Mouse (Mus musculus) MEL-GATA-1-ER (cell line): ENCODE data around the gene Prnd.

Source experiments
- DNase-seq: peaks from one replicate; pipeline ENCODE4 v3.0.0-alpha.2; 2012; ENCODE audit warnings: low read depth; ENCODE audit errors: extremely low read depth

Gene Prnd

DNA sequence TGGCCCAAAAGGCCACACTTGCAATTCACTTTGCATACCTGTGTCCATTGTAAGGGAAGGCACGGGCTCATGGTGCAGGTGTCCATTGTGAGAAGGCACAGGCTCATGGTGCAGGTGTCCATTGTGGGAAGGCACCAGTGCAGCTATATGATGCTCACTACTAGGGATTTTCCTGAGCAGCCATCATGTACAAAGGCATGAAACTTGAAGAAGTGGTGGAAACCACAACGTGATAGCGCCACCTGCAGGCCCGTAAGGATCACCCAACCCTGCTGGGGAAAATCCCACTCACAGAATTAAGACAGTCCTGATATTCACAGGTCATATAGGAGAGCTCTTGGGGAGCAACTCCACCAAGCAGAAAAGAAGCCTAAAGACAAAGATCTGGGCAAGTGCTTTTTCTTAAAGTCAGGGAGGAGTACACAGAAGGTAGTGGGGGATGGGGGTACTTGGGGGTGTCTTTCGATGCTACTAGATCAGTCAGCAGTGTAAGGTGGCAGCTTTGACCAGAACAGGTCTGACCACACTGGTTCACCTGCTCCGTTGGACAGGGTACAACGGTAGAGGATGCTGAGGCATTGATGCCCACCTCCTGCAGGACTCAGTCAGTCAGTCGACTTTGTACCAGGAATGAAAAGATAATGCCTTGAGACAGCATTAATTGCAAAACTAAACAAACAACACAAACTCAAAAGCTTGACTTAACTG lies 11.1 kb upstream of the Prnd start:
- no peak for DNase-seq

DNA sequence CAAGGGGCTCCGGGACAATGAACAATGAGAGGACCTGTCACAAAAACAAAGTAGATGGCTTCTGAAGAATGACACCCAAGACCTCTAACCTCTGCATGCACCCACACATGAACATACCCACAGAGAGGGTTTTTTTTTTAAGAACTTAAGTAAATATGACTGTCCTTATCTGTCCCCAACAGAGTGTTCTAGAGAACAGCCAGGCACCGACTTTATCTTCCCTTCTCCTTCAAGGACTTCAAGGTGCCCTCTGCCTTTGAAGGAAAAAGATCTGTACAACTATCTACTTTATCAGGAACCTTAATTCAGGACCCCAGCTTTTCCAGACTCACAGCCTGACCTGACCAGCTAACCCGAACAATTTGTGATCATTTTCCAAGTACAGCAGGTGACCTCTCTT lies 10.2 kb upstream of the Prnd start:
- no peak for DNase-seq

DNA sequence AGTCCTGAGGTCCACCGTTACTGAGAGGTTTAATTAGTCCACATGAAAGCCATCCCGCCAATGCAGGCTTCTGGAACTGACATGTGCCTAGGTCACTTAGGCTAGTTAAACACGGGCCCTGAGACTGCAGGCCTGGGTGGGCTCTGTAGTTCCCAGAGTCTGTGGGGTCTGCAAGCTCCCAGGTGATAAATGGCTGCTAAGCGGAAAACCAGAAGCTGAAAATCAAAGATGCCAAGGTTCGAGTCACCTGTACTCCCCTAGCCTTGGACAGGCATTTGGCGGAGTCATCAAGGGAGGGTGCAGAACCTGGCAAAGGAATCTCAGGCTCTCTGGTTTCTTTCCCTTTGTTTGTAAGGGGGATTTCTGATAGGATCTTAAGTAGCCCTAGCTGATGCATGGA lies 9.2 kb upstream of the Prnd start:
- no peak for DNase-seq

DNA sequence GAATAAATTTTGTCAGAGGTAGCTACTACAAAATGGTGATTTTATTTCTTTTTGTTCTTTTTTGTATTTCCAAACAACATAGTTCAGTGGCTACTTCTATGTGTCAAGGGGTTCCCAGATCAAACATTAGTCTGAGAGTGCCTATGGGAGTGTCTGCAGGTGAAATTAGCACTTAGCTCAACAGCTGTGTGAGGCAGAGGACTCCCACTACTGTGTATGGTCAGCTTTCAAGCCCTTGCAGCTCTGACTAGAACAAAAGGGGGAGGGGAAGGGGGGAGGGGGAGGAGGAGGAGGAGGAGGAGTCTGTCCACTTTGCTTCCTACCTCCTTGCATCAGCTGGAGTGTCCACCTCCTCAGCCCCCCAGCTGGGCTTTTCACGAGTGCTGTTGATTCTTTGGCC lies 6.3 kb upstream of the Prnd start:
- DNase-seq, result no peak

DNA sequence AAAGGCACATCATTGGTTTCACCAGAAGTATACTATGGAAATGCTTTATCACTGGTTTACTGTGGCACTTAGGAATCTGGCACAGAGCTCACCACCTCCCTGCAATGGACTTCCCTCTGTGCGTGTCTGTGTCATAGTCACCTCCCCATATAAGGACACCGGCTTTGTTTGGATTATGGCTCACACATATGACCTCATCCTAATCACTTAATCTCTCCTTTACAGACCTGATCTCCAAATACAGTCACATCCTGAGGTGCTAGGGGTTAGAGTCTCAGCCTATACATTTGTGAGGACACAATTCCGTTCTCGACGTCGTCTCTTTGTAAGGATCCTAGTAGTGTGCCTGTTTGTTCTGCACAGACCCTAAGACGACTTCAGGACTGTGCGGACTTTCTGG lies 5.4 kb upstream of the Prnd start:
- DNase-seq, result no peak

DNA sequence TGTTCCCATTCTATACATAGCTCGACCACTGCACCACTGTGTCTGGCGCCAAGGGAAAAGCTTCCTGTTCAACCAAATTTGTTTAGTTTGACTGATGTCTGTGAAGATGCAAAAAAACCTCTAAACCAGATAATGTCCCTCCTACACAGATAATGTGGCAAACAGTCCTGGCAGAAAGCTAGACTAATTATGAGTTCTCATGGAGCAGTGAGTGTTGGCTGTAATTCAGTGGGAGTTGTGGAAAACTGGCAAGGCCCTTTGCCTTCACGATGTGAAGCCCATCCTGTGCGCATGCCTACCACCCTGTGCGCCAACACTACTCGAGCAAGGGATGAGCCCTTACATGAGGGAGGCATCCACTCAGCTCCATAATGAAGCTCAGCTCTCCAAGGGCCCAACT lies 4.9 kb upstream of the Prnd start:
- DNase-seq, result no peak

DNA sequence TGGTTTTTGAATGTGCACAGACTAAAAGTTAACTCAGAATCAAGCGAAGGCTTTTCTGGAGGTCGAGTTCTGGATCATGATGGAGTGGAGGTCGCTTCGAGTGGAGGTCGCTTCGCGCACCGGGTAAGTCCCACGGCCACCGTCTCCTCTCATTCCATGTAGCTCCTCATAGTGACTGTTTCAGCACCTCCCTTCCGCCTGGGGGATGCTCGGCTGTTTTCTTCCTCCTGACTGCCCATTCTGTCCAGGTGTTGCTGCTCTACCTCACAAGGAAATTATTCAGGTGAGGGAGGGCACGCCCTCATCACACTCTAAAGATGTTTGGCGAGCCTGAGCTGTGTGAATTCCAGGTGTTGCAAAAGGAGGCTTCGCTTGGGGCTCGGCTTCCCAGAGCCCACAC lies 4.3 kb upstream of the Prnd start:
- DNase-seq, result no peak

DNA sequence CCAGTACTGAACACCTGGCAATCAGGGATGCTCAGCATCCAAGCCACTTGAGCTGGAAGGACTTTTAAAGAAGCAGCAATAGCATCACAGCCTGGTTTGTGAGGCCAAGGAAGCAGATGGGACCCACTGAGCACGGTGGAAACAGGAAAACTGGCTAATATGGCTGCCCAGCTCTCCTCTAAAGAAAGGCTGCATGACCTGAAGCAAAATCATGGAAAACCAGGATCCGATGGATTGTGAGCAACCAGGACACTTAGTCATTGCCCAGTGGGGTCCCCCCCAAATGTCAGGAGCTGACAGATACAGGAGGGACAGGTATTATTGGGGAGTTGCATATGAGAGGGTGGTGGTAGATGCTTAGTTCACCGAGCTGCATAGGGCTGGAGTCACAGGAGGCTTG lies 2.5 kb upstream of the Prnd start:
- no peak for DNase-seq

DNA sequence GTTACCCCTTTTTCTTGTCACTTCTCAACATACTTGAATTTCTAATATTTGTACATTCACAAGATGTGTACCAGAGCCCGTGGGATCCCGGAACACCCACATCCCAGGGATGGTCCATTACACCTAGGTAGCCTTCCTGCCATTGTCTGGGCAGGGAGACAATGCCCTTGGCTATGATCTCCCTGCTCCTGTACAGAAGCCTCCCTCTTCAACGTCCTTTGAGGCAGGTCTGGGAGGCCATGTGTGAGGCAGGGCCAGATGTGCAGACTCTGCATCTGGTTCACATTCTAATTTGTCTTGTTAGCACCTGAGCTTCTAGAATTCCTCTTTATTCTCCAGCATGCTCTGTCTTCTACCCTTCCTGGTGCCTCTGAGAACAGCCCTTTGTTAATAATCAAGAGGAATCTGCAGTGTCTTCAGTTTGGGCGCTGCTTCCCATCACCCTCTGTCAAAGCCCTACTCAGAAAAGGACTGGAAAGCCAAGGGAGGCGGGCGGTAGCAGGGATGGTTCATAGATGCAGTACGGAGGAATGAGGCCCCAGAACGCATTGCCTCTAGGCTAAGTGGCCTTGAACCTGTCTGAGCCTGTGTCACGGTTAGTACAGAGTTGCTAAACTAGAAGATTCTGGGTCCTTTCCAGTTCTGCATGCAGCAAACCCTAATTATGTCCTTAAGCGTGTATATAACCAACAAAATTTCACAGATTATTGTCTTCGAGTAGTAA lies 1.6 kb upstream of the Prnd start:
- DNase-seq, result no peak

DNA sequence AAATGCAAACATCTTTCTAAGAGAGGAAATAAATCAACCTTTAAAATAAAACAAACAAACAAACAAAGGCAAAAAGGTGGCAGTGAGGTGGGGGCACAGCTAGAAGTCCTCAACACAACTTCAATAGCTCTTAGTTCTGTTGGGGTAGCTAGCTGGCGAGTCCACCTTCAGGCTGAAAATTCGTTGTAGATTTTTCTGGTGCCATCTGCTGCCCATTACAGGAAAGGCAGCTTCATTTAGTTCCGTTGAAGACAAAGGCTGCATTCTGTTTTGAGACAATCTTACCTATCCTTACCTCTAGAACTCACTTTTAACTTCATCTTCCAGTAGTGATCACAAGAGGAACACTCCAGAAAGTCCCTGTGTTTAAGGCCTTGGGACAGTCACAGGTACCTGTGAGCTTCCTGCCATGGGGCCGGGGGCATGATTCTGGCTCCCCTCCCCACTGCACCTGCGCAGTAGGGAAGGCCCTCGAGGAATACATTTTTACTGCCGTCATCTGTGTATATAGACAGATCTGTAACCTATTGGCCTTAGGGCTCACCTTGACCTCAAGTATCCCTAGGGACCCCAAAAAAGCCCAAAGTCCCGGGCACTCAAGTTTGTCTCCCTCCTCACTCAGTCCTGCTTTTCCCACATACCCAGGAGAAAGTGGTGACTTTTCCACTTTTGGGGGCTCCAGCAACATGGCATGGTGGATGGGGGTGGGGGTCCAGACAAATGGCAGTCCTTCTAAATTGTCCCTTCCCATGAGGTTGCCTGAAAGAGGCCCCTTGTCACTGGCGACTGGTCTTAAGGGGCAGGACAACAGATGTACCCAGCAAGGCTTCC lies 679 bp upstream of the Prnd start:
- DNase-seq, result no peak

DNA sequence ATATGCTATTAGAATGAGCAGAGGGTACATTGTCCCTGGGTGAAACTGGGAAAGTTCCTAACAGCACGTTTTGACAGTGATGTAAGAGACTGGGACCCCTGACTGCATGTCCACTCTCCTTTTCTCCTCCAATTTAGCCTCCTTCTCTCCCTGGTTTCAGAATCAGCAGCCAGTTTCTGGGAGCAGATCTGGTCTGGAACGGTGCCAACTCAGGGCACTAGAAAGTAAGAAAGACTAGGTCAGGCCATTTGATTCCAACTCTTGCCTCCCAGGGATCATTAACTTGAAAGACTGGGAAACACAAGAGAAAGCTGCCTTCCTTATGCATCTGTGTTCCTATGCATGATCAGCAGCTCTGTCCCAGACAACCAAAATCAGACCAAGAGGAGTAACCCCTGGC lies 1.8 kb downstream of the Prnd start:
- DNase-seq, result no peak

DNA sequence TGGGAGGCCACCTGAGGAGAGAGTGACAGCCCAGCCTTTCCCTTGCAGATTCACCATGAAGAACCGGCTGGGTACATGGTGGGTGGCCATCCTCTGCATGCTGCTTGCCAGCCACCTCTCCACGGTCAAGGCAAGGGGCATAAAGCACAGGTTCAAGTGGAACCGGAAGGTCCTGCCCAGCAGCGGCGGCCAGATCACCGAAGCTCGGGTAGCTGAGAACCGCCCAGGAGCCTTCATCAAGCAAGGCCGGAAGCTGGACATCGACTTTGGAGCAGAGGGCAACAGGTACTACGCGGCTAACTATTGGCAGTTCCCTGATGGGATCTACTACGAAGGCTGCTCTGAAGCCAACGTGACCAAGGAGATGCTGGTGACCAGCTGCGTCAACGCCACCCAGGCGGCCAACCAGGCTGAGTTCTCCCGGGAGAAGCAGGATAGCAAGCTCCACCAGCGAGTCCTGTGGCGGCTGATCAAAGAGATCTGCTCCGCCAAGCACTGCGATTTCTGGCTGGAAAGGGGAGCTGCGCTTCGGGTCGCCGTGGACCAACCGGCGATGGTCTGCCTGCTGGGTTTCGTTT lies 2.4 kb downstream of the Prnd start:
- no peak for DNase-seq

DNA sequence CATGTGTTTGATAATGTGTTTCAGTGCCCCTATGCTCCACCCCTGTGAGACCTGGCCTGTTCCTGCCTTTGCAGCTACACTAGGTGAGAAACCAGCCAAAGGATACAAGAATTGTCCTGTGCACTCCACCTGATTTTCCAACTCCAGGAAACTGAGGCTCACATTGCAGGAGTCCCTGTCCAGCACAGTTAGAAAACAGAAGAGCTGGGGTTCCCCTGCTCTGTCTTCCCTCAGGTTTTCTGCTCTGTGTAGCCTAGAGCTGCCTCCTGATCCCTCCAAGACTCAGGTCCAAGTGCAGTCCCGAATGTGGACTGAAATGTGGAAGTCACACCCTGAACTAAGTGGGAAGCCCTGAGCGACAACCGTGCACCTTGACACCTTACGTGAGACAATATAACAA lies 3.0 kb downstream of the Prnd start:
- DNase-seq, result no peak

DNA sequence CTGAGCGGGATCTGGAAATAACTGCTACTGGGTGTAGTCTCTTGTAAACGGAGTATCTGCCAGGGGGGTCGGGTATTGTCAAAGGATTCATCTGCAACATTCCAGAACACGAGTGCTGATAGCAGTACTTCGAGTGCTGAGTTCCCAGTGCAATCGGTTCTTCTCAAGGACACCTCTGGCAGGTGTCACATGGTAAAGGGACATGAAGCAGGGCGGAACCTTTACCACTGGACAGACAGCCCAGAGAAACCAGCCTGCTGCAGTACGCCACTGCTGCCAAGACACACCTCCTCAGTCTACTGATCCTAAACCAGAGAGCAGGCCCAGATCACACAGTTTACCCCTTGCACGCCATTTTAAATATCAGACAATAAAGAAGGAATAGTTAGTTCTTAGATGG lies 4.2 kb downstream of the Prnd start:
- no peak for DNase-seq

DNA sequence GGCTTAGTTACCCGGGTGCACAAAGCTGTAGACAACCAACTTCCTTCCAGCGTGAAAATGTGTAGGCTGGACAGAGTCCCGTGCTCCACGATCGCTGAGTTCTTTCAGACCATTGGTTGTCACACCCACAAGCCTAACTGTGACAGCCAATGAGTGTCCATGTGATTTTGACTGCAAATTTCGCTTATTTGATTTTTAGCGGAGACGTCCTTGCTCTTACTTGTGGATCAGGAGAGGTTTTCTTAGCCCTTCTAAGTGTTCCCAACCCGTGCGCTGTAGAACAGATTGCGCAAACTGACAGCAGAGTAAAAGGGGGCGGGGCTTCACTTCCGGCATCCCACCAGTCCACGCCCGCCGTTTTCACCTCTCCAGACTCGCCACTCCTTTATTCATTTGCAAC lies 4.6 kb downstream of the Prnd start:
- peak; percentile 73 for DNase-seq

DNA sequence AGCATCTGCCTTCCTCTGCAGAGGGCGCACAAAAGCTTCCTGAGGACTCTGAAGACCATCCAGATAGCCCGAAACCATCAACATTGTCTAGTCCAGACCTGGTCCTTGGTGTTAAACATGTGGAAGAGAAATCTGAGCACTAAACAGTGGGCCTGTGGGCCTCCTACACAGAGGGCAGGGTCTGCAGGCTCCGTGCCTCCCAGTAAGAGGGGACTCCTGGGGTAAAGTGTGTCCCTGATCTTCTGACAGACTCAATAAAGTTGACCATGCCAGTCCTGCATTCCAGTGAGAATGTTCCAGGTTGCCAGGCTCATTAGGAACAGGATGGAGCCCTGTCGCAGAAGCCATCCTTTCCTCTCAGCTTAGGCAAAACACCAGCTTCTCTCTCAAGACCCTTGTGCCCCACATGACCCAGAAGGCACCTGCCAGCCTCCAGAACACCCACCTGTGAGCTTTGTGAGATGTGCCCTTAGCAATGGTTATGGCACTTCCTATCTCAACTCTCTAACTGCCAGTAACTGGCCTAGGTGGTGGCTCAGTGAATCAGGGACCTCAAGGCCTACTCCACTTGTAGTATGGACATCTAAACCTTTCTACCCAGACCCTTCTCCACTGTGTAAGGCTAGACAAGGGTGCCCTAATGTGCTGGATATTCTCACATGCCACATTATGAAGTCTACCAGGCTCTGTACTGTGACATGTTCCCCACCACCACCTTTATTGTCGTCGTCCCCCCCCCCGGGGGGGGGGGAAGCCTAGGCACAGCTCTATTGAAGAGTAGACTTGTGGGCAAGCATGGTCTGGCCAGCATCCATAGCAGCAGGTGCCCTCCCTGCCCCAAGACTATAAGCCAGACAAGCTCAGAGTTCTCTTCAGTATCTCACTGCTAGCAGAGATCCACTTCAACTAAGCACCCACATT lies 5.9 kb downstream of the Prnd start:
- no peak for DNase-seq

DNA sequence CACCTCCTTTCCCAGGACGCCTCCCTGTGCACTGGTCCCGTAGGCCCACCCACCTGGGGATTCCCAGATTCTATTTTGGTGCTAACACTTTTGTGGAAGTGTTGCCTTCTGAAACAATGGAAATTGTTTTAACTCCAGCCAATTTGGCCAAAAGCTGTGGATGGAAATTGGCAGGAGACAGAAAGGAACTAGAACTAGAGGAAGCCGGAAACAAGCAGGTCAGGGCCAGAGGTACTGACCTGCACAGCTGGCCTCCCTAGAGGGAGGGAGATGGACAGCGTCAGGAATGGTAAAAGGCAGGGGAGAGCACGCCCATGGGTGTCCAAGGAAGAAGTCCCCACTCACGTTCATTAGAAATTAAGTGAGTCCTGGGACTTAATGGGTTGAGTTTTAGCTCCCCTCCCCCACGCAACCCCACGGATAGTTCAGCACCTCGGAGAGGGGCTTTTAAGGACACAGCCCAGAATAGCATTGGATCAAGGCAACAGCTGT lies 7.1 kb downstream of the Prnd start:
- DNase-seq, result no peak

DNA sequence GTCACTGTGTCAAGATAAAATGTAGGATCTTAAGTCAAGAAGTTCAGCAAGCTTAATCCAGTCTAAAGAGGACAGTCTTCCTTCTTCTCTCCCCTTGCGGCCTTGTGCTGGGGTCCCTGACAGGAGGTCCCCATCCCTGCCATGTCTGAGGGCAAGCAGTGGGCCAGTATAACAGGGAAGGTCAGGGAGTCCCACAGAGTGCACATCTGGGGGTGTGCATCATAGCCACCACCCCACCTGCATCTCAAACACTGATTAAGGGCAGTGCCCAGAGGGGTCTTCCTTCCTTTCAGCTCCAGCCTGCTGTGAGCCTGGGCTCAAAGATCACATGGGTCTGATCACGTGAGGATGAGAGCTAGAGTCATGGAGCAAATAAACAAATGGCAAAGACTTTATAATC lies 11.0 kb downstream of the Prnd start:
- no peak for DNase-seq

DNA sequence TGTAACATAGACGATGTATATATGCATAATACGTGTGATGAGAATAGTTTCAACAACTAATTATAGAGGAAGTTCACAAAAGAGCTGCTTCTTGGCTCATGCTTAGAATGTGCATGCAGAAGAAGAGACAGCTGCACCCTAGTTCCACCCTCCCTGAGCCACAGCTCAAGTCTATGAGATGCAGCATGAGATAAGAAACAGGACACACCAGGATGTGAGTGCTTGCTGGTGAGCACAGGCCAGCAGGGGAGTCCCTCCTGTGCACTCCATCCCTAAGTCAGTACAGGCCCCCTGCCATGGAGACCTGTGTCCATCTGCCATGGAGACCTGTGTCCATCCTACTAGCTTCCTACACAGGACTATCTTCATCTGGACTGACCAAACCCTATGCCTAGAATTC lies 19.9 kb downstream of the Prnd start:
- no peak for DNase-seq

DNA sequence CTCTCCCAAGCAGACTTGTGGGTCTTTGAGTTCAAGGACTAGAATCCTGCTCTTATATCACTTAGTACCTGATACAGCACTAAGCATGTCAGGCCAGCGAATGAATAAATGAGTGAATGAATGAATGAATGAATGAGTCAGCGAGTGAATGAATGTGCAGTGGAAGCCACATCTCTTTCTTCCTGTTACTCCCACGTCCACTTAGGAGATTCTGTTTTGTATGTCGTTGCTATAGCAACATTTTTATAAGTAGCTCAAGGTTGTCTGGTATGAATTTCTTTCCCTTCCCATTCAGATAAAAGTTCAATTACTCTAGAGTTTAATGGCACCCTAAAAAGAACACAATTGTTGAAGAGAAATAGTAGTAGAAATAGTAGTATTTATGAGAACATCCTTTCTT lies 20.4 kb downstream of the Prnd start:
- DNase-seq, result no peak

DNA sequence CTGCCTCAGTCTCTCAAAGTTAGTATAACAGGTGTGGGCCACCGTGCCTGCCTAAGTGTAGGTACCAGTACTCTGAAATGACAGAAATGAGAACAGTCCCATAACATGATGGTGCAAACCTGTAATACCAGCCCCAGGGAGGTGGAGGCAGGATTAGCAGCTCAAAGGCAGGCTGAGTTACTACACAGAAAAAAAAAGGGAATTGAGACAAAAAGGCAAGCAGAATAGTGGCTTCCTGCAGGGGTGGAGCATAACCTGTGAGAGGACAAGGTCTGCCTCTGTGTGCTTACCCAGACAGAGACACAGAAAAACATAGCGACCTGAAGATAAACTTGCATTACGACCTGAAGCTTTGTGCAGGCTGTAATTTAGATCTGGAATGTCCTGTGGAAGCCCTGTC lies 26.0 kb downstream of the Prnd start:
- no peak for DNase-seq
